Mouse (Mus musculus): Measurements from ENCODE around the gene Pald1.

Pald1 gene

DNA sequence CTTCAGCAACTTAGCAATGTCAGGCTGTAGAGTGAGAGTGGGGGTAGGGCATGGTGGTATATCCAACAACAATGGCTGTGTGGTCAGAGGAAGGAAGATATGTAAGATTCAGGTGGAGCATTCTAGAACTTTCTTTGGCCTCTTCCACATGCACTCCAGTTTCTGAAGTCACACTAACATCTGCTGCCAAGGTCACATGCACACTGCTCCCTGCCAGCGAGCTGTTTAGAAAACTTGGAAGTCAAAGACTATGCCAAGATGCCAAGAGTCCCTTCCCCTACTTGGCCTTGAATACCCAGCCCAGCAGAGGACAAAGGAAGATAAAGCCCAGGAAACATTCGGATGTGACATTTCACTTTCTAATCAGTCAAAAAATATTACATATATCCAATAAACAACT, 19.6 kb upstream of the Pald1 start:
- no peak for DNase-seq (ENCODE audit: low read depth, low spot score)

DNA sequence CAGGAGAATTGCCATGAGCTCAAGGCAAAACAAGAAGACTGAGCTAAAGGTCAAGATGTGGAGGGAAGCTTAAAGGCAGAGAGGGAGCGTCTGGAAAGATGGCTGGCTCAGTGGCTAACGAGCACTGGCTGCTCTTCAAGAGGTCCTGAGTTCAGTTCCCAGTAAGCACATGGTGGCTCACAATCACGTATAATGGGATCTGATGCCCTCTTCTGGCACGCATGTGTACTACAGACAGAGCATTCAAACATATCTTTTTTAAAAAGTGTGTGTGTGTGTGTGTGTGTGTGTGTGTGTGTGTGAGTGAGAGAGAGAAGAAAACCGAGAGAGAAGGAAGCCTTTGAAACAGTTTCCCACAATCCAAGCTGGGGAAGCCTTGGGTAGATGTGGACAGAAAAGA, 19.1 kb upstream of the Pald1 start:
- DNase-seq (ENCODE audit: low read depth, low spot score), result no peak

DNA sequence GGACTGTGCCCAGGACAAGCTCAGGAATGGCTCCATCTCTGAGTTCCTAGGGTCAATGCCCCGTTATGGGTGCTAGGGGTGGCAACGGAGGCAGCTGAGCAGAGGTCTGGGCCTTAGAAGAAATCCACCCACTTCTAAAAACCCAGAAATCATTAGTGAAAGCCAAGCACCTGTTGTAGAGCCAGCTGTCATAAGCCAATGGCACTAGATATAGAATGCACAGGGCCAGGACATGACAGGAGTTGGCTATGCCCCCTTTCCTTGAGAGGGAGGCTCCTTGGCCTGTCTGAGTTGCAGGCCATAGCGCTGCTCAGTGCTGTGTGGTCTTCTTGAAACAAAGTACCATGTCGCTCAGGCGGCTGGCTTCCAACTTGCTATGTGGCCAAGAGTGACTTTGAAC, 17.1 kb upstream of the Pald1 start:
- DNase-seq (ENCODE audit: low read depth, low spot score), result no peak

DNA sequence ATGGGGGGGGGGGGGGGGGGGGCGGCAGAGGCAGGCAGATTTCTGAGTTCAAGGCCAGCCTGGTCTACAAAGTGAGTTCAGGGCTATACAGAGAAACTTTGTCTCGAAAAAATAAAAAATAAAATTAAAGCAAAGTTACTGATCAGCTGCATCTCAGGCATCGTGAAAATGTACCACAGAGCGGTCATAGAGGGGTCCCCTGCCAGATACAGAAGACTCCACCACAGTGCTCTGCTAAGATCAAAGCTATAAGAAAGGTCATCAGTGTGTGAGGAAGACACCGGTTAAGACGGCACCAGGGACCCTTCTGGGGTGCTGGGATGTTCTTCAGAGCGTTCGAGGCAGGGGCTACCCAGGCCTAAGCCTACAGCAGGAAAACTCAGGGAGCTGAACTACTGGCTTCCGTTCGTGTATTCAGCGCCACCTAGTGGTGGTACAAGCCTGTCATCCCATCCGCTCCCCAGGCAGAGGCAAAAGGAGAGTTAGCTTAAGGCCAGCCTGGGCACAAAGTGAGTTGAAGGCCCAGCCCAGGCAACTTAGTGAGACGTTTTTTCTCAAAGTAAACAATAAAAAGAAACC, 15.9 kb upstream of the Pald1 start:
- DNase-seq (ENCODE audit: low read depth, low spot score), result peak; percentile 84

DNA sequence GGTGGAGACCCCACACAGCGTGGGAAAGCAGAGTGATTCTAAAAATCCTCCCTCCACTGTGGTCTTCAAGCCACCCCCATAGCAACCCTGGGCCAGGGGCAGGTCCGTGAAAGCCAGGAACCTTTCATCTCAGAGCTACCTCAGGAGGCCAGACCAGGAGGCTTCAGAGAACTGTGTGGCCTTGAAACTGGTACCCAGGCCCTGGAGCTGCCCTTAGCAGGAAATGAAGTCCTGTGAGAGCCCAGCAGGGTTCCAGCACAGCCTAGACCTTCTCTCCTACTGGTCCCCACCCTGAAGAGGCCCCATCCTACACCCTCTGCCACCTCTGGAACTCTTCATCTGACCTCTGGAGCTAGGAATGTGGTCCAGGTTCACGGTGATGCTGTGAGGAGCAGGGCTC, 14.8 kb upstream of the Pald1 start:
- no peak for DNase-seq (ENCODE audit: low read depth, low spot score)

DNA sequence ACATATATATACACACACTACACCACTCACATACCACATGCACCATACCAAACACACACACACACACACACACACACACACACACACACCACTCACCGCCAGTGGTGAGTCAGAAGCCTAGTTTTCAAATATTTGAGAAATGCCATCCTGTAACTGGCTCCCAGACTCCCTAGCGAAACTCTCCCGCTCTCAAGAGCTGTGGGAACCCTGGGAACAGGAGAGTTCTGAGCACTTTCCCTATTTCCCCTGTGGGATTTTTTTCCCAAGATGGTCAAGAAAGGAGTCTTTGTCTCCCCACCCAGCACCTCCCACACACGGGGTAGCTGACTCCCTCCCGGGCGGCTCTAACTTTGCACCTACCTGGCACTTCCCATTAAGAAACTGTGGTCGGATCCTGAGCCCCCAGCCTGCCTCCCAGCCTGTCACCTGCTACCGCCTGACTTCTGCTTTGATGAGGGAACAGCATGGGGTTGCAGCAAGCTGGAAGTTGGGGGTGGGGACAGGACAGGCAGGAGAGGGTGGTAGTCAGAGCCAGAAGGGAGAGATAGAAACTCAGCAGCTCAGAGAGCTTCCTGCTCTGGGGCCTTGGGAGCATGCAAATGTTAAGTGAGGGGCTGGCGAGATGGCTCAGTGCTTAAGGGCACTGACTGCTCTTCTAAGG, 11.3 kb upstream of the Pald1 start:
- DNase-seq (ENCODE audit: low read depth, low spot score), result peak; percentile 31

DNA sequence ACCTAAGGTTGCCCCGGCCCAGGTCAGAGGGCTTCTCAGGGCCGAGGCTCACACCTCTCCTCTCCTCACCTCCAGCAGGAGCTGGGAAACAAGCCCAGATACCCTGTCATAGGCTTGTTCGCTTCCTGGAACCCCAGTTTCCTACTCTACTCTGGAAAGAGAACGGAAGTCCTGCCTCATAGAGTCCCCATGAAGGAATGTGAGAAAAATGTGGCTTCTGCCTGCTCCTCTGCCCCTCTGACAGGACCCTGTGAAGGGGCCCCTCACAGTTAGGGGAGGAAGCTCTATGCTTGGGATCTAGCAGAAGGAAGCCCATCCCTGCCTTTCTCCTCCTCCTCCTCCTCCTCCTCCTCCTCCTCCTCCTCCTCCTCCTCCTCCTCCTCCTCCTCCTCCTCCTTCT, 9.3 kb upstream of the Pald1 start:
- DNase-seq (ENCODE audit: low read depth, low spot score), result no peak

DNA sequence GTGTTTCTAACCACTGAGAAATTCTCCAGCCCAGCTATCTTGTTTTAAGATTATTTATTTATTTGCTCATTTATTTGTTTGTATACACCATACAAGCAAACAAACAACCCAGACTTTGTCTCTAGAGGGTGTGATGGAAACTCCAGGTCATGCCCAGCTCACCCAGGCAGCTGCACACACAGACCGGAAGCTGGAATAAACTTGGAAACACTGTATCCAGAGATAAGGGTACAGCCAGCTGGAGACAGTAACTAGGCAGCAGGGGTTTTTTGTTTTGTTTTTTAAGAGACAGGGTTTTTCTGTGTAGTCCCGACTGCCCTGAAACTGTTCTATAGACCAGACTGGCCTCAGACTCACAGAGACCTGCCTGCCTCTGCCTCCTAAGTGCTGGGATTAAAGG, 6.8 kb upstream of the Pald1 start:
- DNase-seq (ENCODE audit: low read depth, low spot score), result no peak

DNA sequence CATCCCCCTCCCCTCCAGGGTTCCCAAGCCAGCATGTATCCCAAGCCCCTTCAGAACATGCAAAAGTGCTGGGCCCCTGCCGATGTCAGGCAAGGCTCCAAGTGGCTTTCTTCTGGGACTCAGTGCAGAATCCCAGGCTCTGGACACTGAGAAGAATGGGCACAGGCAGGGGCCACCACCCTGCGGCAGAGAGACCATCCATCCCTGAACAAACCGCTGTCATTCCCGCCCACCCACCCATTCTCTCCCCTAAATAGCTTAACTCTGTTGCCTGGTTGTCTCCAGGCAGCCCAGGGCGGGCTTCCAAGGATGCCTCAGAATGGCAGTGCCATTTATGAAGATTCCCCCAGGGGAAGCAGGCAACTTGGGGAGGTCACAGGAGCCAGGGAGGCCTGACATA, 5.7 kb upstream of the Pald1 start:
- no peak for DNase-seq (ENCODE audit: low read depth, low spot score)

DNA sequence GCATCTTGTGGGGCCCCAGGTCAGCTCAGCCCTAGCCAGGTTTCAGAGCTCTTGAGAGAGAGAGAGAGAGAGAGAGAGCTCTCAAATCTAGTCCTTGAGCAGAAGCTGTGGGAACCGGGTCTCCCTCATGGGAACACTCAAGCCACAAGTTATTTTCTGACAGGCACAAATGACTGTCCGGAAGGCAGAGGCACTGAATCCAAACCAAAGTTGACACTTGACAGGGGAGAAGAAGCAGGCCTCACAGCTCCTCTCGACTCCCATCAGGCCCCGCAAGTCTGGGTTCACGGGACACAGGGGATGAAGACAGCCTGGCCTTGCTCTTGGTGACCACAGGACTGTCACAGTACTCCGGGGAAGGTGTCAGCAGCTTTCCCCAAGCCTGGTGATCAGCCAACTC, 3.0 kb upstream of the Pald1 start:
- no peak for DNase-seq (ENCODE audit: low read depth, low spot score)

DNA sequence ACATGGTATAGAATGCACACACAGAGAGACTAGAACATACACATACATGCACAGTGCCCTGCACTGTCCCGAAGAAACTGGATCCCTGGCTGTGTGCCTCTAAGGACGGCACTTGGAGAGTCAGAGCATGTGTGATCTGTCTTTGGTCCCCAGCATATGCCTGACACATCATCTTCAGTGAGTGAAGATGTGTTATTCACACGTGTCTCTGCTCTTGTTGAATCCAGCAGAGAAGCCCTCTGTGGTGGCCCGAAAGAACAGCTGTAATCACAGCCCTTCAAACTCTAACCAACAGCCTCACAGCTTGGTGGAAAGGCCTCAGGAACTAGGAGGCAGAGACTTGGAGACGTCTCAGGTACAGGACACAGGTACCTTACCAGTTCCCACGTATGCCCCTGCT, 1.8 kb upstream of the Pald1 start:
- DNase-seq (ENCODE audit: low read depth, low spot score), result no peak

DNA sequence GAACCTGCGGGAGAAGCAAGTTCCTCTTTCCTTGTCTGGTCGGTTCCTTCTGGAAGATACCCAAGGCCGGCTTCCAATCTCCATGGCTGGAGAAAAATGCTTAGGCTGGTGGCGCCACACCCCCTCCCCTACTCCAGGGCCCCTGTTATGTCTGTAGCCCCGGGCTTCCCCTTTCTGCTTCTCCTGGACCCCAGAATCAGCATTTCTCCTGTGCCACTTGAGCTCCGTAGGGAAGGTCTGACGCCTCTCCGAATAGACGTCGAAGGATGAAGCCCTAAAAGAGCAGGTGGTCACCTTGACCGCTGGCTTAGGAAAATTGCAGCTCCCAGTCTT, 351 bp upstream of the Pald1 start:
- DNase-seq (ENCODE audit: low read depth, low spot score), result no peak

DNA sequence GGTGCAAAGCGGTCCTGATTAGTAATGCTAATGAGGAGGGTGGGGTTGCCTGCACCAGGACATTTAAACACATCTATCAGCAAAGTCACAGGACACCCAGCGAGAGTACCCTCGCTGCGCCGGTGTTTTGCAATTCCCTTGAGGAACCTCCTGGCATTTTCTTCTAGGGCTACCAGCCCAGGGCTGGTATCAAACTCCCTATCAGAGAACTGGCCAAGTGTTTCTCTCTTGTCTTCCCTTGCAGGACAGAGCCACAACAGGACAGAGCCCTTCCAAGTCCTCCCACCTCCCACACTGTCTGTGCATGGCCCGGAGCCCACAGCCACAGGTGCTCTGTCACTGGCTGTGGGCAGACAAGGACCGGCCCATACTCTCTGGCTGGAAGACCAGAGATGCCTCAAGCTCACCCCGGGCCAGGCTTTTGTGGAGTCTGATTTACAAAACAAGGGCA, 1.0 kb downstream of the Pald1 start:
- no peak for DNase-seq (ENCODE audit: low read depth, low spot score)

DNA sequence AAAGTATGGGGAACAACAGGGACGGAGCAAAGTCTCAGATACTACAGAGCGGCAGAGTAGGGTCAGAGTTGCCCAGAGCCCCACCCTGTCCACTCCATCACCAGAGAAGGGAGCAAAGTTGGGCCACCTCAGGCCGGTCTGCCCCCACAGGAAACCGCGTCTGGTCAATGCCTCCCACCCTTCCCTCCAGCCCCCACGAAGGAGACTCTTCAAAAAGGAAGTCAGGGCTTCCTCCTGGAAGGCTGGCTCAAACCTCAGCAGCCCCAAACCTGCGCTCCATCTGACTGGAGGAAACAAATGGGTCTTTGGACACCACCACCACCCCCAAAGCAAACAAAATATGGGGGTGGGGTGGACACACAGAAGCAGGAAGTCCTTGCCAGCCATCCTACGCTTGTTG, 1.5 kb downstream of the Pald1 start:
- peak; percentile 24 for DNase-seq (ENCODE audit: low read depth, low spot score)

DNA sequence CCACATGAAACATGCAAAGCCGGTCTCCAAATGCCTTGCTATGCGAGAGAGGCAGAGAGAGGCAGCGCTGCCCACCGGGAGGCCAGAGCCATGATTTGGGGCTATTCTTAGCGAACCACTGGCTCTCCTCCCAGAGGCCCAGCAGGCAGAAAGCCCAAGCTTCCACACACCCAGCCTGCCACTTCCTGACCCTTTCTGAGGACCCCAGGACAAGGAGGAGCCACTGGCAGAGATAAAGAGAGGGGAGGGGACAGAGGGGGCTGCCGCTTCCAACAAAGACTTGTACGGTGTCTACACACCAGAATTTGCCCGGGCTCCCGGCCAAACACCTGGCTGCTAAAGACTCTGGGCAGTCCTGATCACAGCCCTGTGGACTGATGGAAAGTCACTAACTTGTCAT, 3.1 kb downstream of the Pald1 start:
- no peak for DNase-seq (ENCODE audit: low read depth, low spot score)

DNA sequence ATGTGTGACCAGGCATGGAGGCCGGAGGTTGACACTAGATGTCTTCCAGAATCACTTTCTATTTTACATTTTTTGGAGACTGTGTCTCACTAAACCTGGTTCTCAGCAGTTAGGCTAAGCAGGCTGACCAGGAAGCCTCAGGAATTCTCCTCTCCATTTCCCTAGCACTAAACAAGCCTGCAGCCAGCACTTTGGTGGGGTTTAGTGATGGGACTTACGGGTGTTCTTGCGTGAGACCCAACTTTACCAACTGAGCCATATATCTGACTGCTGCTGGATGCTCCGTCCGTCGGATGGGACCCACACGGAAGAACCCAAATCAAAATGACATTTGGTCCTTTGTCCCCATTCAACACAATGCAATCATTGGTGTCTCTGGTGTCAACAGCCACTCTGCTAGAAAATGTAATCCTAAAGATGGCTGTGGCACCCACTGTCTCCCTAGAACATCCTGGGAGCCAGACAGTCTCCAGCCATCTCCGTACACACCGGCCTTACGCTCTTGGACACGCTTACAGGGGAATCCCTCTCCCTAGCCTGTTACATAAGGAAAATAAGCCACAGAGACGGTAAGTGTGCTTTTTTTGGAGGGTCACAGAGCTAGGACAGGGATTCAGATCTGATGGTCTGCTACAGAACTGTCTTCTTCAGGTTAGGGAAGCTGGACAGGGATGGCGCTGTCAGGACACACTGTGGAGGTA, 3.8 kb downstream of the Pald1 start:
- DNase-seq (ENCODE audit: low read depth, low spot score), result no peak

DNA sequence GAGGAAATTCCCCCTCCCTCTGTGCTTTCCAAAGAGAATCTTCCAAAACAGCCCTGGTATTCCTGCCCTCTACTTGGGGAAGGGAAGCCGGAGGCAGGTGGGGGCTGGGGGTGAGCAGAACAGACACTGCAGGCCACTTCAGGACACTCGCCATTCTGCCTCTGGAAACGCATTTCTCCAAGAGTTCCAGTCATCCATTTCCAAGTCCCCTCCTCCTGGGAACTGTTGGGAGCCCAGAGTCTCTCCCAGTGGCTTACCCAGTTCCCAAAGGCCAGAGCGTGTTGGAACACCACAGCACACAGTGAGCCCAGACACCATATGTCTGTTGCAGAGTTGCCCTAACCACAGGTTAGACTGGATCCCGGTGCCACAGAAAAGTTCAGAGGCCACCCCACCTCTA, 4.6 kb downstream of the Pald1 start:
- DNase-seq (ENCODE audit: low read depth, low spot score), result no peak

DNA sequence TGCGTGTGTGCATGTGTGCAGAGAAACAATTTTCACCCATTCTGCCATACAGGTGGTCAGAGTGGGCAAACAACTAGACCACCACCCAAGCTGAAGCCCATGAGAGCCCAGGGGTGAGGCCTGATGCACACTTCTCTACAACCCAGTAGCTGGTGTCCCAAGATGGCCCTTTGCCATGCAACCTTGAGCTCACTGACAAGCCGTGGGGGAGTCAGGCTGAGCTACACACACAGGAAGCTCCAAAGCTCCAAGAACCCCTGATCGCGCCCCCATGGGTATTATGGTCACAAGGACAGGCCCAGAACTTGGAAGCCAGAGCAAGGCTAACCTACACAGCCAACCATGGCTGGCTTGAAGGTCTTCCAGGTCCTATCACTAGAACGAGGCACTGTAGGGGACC, 5.3 kb downstream of the Pald1 start:
- DNase-seq (ENCODE audit: low read depth, low spot score), result no peak

DNA sequence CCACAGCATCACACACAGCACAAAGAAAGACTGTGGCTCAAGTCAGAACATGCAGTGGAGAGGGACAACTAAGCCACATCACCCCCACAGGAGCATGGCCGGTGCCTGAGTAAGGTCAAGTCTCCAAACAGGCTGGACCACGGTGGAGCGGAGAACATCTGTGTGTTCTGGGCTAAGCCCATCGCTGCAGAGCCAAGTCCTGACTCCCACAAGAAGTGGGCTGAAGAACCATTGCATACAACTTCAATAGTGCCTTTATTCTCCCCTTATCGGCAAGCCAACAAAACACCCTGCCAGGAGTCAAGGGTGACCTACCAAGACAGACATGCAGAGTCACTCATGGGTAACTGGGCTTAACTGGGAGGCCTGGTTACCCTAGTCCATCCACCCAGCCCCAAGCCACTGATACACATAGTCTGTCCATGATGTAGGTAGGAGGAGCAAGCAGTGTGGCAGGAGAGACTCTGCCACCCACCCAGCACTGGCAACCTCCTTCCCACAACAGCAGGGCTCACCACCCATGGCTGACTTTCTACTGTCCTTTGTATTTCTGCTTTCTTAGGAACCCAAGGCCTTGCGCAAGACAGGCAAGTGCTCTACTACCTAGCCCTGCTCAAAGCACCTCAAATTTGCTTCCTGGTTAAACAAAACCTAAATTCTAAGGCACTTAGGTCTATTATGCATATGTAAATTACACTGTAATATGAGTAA, 8.4 kb downstream of the Pald1 start:
- peak; percentile 18 for DNase-seq (ENCODE audit: low read depth, low spot score)

DNA sequence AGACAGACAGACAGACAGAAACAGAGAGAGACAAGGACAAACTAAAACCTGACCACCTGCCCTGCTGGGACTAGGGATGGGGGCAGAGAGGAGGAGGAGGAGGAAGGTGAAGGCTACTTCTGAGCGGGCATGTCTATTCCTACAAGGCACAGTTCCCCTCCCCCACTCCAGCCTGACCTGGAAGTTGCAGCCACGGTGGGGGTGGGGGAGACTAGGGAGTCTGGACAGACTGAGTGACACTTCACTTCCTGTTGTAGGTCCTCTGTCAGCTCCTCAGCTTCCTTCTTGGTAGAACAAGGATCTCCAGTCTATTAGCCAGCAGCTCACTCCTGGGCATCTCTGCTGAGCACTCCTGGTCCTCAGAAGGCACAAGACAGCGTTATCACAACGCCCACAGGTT, 9.3 kb downstream of the Pald1 start:
- DNase-seq (ENCODE audit: low read depth, low spot score), result peak; percentile 48

DNA sequence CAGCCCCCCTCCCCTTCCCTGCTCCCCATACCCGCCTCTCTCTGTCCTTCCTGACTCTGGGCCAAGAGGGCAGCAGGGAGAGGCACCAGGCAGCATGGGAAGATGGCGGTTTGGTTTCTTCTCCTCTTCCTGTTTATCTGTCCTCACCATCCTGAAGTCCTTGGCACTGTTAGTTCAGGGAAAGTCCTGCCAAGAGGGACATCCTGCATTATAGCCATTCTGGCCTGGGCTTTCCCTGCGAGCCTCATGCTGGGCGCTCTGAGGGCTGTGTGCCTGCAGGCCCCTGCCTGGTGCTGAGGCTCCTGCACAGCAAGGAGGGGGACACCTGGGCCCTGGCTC, 10.8 kb downstream of the Pald1 start:
- peak; percentile 81 for DNase-seq (ENCODE audit: low read depth, low spot score)

DNA sequence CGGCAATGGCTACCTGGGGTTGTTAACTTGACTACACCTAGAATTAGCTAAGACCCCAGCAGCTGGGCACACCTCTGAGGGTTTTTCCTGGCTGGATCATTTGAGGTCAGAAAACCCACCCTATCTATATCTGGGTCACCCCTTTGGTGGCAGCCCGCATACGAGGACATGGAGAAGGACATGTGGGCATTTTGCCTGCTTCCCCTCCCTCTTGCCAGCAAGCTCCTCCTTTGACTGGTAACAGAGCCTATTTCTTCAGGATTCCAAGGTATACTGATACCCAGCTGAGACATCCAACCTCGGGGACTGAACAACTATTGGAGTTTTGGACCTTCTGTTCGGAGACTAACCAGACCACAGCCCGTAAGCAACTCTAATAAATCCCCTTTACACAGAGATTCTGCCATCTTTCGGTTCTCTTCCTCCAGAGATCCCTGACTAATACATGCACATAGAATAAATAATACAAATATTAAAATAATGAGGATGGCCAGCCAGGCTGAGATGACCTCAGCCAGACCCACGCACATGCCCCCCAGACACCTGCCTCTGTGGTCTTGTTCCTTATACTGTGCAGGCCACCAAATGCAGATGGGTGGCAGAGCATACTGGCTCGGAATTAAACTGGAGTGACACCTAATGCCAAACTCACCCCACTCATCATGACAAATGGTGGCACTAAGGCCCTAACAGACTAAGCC, 11.3 kb downstream of the Pald1 start:
- DNase-seq (ENCODE audit: low read depth, low spot score), result no peak

All from brain, adult 2 months (tissue).